Mouse (Mus musculus) bone marrow, adult 2 months (tissue): Measurements from ENCODE around the gene Ccl9.
"Not testable (repeated sequence)": the region's sequence is repeated elsewhere in the genome, so short reads cannot be mapped to it uniquely, and the experiment has no call there.

ENCODE experiments used
- CTCF ChIP-seq: fragments of 200-500 bp; IDR thresholded peaks from 2 replicates; pipeline ENCODE4 v1.5.1; 2011; ENCODE audit warnings: low read length, control low read depth; ENCODE audit not compliant: control insufficient read depth, insufficient read depth
- POLR2A ChIP-seq: fragments of 200-500 bp; IDR thresholded peaks from 2 replicates; pipeline ENCODE4 v1.6.1; 2011; ENCODE audit warnings: low read depth, mild to moderate bottlenecking, control low read depth, low read length, borderline replicate concordance; ENCODE audit not compliant: control insufficient read depth

DNA sequence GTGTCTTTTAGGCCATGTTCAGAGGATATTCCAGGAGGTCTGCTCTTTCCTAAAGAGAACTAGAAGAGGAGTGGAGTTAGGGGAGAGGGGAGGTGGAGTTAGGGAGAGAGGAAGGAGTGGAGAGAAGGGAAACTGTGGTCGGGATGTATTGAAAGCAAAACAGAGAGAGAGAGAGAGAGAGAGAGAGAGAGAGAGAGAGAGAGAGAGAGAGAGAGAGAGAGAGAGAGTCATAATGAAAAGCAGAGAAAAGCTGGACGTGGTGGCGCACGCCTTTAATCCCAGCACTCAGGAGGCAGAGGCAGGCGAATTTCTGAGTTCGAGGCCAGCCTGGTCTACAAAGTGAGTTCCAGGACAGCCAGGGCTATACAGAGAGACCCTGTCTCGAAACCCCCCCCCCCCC is 27.4 kb downstream of the Ccl9 start:
- not testable (repeated sequence) for TF ChIP-seq POLR2A, CTCF
